Mouse (Mus musculus): Measurements from ENCODE around the gene Espn. TPM values are rescaled to one million over a fixed set of nuclear protein-coding genes. Genes with fewer than 3 reads are reported as not detected.

The Espn gene
- polyA plus RNA-seq, 1 experiment from 2014 or later, result 2.2 TPM

Other genes with a start within 250 kb of the Espn start
- 58.3 and 61.6 TPM in 2 replicates for gene Dnajc11, start 218.7 kb downstream of the Espn start, polyA plus RNA-seq (2015; fragmentation: Nextera tagmentation; extraction: Ambion mirVana)
- gene Thap3, start 163.4 kb downstream of the Espn start, polyA plus RNA-seq (2015; fragmentation: Nextera tagmentation; extraction: Ambion mirVana), result 45.6 and 50.9 TPM in 2 replicates
- 28.4 and 34.2 TPM in 2 replicates for gene Phf13, start 156.1 kb downstream of the Espn start, polyA plus RNA-seq (2015; fragmentation: Nextera tagmentation; extraction: Ambion mirVana)
- 16.2 and 19.7 TPM in 2 replicates for gene Klhl21, start 143.6 kb downstream of the Espn start, polyA plus RNA-seq (2015; fragmentation: Nextera tagmentation; extraction: Ambion mirVana)
- 17.2 and 19.5 TPM in 2 replicates for gene Zbtb48, start 124.7 kb downstream of the Espn start, polyA plus RNA-seq (2015; fragmentation: Nextera tagmentation; extraction: Ambion mirVana)
- 0.81 and 1.7 TPM in 2 replicates for gene Tas1r1, start 113.8 kb downstream of the Espn start, polyA plus RNA-seq (2015; fragmentation: Nextera tagmentation; extraction: Ambion mirVana)
- 27.0 and 30.3 TPM in 2 replicates for gene Nol9, start 113.0 kb downstream of the Espn start, polyA plus RNA-seq (2015; fragmentation: Nextera tagmentation; extraction: Ambion mirVana)
- gene Plekhg5, start 79.9 kb downstream of the Espn start, polyA plus RNA-seq (2015; fragmentation: Nextera tagmentation; extraction: Ambion mirVana), result 17.1 and 18.5 TPM in 2 replicates
- gene Tnfrsf25, start 36.4 kb downstream of the Espn start, polyA plus RNA-seq (2015; fragmentation: Nextera tagmentation; extraction: Ambion mirVana), result 1.1 and 1.2 TPM in 2 replicates
- gene Hes2, start 6.5 kb upstream of the Espn start, polyA plus RNA-seq (2015; fragmentation: Nextera tagmentation; extraction: Ambion mirVana), result 0.12 and 0.14 TPM in 2 replicates
- gene Acot7, start 25.8 kb upstream of the Espn start, polyA plus RNA-seq (2015; fragmentation: Nextera tagmentation; extraction: Ambion mirVana), result 52.6 and 57.3 TPM in 2 replicates
- 18.9 and 21.9 TPM in 2 replicates for gene Gpr153, start 121.9 kb upstream of the Espn start, polyA plus RNA-seq (2015; fragmentation: Nextera tagmentation; extraction: Ambion mirVana)
- not detected in 2 replicates for gene Hes3, start 139.3 kb upstream of the Espn start, polyA plus RNA-seq (2015; fragmentation: Nextera tagmentation; extraction: Ambion mirVana)
- gene Icmt, start 144.9 kb upstream of the Espn start, polyA plus RNA-seq (2015; fragmentation: Nextera tagmentation; extraction: Ambion mirVana), result 26.4 and 26.5 TPM in 2 replicates
- 0.29 and 0.31 TPM in 2 replicates for gene Rnf207, start 166.6 kb upstream of the Espn start, polyA plus RNA-seq (2015; fragmentation: Nextera tagmentation; extraction: Ambion mirVana)
- 286 and 375 TPM in 2 replicates for gene Rpl22, start 173.4 kb upstream of the Espn start, polyA plus RNA-seq (2015; fragmentation: Nextera tagmentation; extraction: Ambion mirVana)
- gene Chd5, start 186.3 kb upstream of the Espn start, polyA plus RNA-seq (2015; fragmentation: Nextera tagmentation; extraction: Ambion mirVana), result 0.29 and 0.63 TPM in 2 replicates